Mouse (Mus musculus) thymus, adult 2 months (tissue): ENCODE data around the gene Tspyl3.

Experiments used
- CTCF ChIP-seq: fragments of 200-500 bp; IDR thresholded peaks from 2 replicates; pipeline ENCODE4 v1.5.1; 2012; ENCODE audit warnings: mild to moderate bottlenecking, control low read depth, low read length, moderate library complexity, borderline replicate concordance; ENCODE audit not compliant: control insufficient read depth, poor library complexity, insufficient read depth; ENCODE audit errors: extremely low read depth
- POLR2A ChIP-seq: fragments of 200-500 bp; IDR thresholded peaks from 2 replicates; pipeline ENCODE4 v1.6.1; 2012; ENCODE audit warnings: mild to moderate bottlenecking, low read length, control low read depth, moderate library complexity; ENCODE audit not compliant: control insufficient read depth, poor library complexity, insufficient read depth; ENCODE audit errors: extremely low read depth

DNA sequence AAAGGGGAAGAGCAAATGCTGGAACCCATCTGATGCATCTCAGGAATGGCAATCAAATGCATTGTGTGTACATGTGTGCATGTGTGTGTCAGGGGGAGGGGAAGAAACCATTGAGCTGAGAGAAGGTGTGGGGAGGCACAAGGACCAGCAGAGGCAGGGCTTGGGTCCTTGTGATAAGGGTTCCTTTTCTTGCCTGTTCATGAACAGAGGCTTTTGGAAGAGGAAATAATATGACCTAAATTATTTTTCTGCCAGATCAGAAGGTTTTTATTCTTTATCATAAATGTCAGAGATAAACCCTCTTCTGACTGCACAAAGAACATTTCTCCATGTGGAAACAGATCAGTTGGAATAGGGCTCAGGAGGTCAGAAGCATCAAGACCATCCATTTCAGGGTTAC is 3.1 kb downstream of the Tspyl3 start:
- TF ChIP-seq CTCF (no peak), POLR2A (no peak)
